In the genomic region with DNA sequence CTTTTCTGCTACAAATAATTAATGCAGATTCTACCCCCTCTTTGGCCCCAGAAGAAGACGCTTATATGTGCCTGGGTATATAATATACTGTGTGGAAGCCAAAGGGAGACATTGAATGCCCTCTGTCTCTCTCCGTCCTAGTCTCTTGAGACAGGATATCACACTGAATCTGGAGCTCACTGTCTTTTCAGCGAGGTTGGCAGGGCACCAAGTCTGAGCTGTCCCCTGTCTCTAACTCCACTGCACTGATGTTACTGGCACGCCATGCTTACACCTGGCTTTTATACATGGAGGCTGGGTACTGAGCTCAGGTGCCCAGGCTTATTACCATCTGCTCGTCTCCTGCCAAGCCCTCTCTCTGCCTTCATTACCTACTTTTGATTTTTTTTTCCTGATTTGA, we compare ENCODE assay signal across 20 mouse cellular contexts.
DNase-seq lines count a peak whose midpoint lies in the region; ATAC-seq lines count a peak whose summit lies in the region.
"Had no signal": no experiment of that assay in that cellular context is flagged by ENCODE, and none has a peak within 500 bp of the region (broad histone marks: within the 10 kb centered on the region; RNA-seq: fewer than 3 reads in every experiment).

No protein-coding gene starts in this region.

- no peaks in the 10 kb centered on the region for H3K27me3 ChIP-seq in forebrain, embryonic 16.5 days (replicated peaks; ENCODE audit: control insufficient read depth, insufficient read depth, low read length)
- H3K27me3 ChIP-seq: embryonic facial prominence, embryonic 15.5 days; kidney, embryonic 15.5 days; megakaryocyte, embryonic 14.5 days; midbrain, embryonic 15.5 days had no signal

- no peaks in the 10 kb centered on the region for H3K9me3 ChIP-seq in forebrain, embryonic 16.5 days (ENCODE audit: control insufficient read depth, low read length)
- H3K9me3 ChIP-seq: embryonic facial prominence, embryonic 15.5 days; forebrain, embryonic 12.5 days; kidney, embryonic 15.5 days; limb, embryonic 10.5 days; midbrain, embryonic 15.5 days had no signal

- peak; percentile 44 for DNase-seq in gastrocnemius, adult 18-20 months (ENCODE audit: low spot score)
- DNase-seq in gastrocnemius, adult 8-10 months (ENCODE audit: low spot score in 2 of 2): no peak
- peak; percentile 8 for DNase-seq in lung, postnatal 14 days
- DNase-seq in lung, postnatal 4 days: no peak
- peak; percentile 34 for DNase-seq in cerebellum, adult 11-12 months
- peak; percentile 45 to 62 for DNase-seq in cerebellum, postnatal 25 days
- no peak for DNase-seq in urinary bladder, postnatal 10 days (ENCODE audit: low spot score)
- DNase-seq: adrenal gland, adult 8-10 months; lung, embryonic 14.5 days; thymus, postnatal 4 days had no signal

- no peaks in the 10 kb centered on the region; the same call in 1 of the 2 replicates for H3K36me3 ChIP-seq in forebrain, embryonic 16.5 days (ENCODE audit: control insufficient read depth, insufficient read depth)
- H3K36me3 ChIP-seq: embryonic facial prominence, embryonic 15.5 days; forebrain, embryonic 12.5 days; kidney, embryonic 15.5 days; limb, embryonic 10.5 days had no signal

- peaks cover 7% of the 10 kb centered on the region for H3K4me1 ChIP-seq in forebrain, embryonic 16.5 days (replicated peaks; ENCODE audit: control insufficient read depth, insufficient read depth, low read length)
- H3K4me1 ChIP-seq: embryonic facial prominence, embryonic 15.5 days; forebrain, embryonic 12.5 days; kidney, embryonic 15.5 days; limb, embryonic 10.5 days; megakaryocyte, embryonic 14.5 days; midbrain, embryonic 15.5 days had no signal

- H3K27ac ChIP-seq in forebrain, embryonic 16.5 days (ENCODE audit: low read length): no peak overlapping the region
- H3K27ac ChIP-seq: embryonic facial prominence, embryonic 15.5 days; forebrain, embryonic 12.5 days; hindbrain, embryonic 14.5 days; kidney, embryonic 15.5 days; limb, embryonic 10.5 days had no signal

- WGBS in forebrain, embryonic 16.5 days: 67% methylated on average over 5 of the region's 5 CpGs

- no peak; the same call in 1 of the 2 replicates for ATAC-seq in forebrain, embryonic 16.5 days
- ATAC-seq: intestine, embryonic 16.5 days; midbrain, embryonic 15.5 days had no signal

- H3K4me3 ChIP-seq in forebrain, embryonic 16.5 days (replicated peaks; ENCODE audit: low read length): no peak overlapping the region
- H3K4me3 ChIP-seq: embryonic facial prominence, embryonic 15.5 days; forebrain, embryonic 12.5 days; kidney, embryonic 15.5 days; limb, embryonic 10.5 days; megakaryocyte, embryonic 14.5 days; midbrain, embryonic 15.5 days had no signal

- H3K4me2 ChIP-seq in forebrain, embryonic 16.5 days (ENCODE audit: low read length): no peak overlapping the region
- H3K4me2 ChIP-seq: embryonic facial prominence, embryonic 15.5 days; forebrain, embryonic 12.5 days; hindbrain, embryonic 14.5 days; kidney, embryonic 15.5 days; liver, embryonic 11.5 days; lung, embryonic 14.5 days; midbrain, embryonic 15.5 days had no signal

- no peak overlapping the region for H3K9ac ChIP-seq in forebrain, embryonic 16.5 days (replicated peaks; ENCODE audit: low read depth, low read length)
- H3K9ac ChIP-seq: embryonic facial prominence, embryonic 15.5 days; forebrain, embryonic 12.5 days; hindbrain, embryonic 14.5 days; kidney, embryonic 15.5 days; lung, embryonic 14.5 days; midbrain, embryonic 15.5 days had no signal

Comparison
In these comparisons a context has a peak if more than half of its experiments do, and no peak if none do; other contexts are left out.
1. DNase-seq: peak in gastrocnemius, adult 18-20 months (single experiment), lung, postnatal 14 days (single experiment), cerebellum, adult 11-12 months (single experiment) and cerebellum, postnatal 25 days (2 of 2); none in gastrocnemius, adult 8-10 months (0 of 2), lung, postnatal 4 days (0 of 2) and urinary bladder, postnatal 10 days (single experiment).